Mouse (Mus musculus) lung, postnatal 0 days (tissue): ENCODE results near the gene Pde4d. TPM values are rescaled to one million over a fixed set of nuclear protein-coding genes. Genes with fewer than 3 reads are reported as not detected.

Experiments
- ATAC-seq: fragments of 200-750 bp; cut with Nextera tagmentation; 2 replicates; pipeline ENCODE4 v1.8.0; 2017; ENCODE audit warnings: moderate library complexity
- DNase-seq: peaks from one replicate; pipeline ENCODE4 v3.0.0-alpha.2; 2016; ENCODE audit warnings: low spot score
- H3K27ac ChIP-seq: fragments of 300-500 bp; sonication (generic); 2 replicates; pipeline ENCODE4 v1.5.1; 2014; ENCODE audit warnings: antibody characterized with exemption, mild to moderate bottlenecking, low read length, mixed read lengths
- H3K27me3 ChIP-seq: fragments of 300-500 bp; sonication (generic); replicated peaks from 2 replicates; pipeline ENCODE4 v1.6.1; 2014; ENCODE audit warnings: low read length, mixed read lengths; ENCODE audit not compliant: insufficient read depth
- H3K36me3 ChIP-seq: fragments of 300-500 bp; sonication (generic); 2 replicates; pipeline ENCODE4 v1.6.1; 2014; ENCODE audit warnings: low read length, mixed read lengths; ENCODE audit not compliant: insufficient read depth
- H3K4me1 ChIP-seq: fragments of 300-500 bp; sonication (generic); 2 replicates; pipeline ENCODE4 v1.6.1; 2014; ENCODE audit warnings: antibody characterized with exemption, low read depth, low read length, mixed read lengths; ENCODE audit not compliant: insufficient read depth
- H3K4me2 ChIP-seq: fragments of 300-500 bp; sonication (generic); replicated peaks from 2 replicates; pipeline ENCODE4 v1.6.1; 2014; ENCODE audit warnings: low read depth, mild to moderate bottlenecking, low read length, moderate library complexity, mixed read lengths
- H3K4me3 ChIP-seq: fragments of 300-500 bp; sonication (generic); 2 replicates; pipeline ENCODE4 v1.5.1; 2014; ENCODE audit warnings: low read depth, low read length
- H3K9ac ChIP-seq: fragments of 300-500 bp; sonication (generic); replicated peaks from 2 replicates; pipeline ENCODE4 v1.6.1; 2014; ENCODE audit warnings: low read depth, mild to moderate bottlenecking
- H3K9me3 ChIP-seq: fragments of 300-500 bp; sonication (generic); 2 replicates; pipeline ENCODE4 v1.6.1; 2016; ENCODE audit warnings: low read length, mixed read lengths
- CTCF ChIP-seq: IDR thresholded peaks from 2 replicates; pipeline ENCODE4 v1.5.1; 2016; ENCODE audit warnings: antibody characterized with exemption, mild to moderate bottlenecking
- EP300 ChIP-seq: IDR thresholded peaks from 2 replicates; pipeline ENCODE4 v1.6.1; 2016; ENCODE audit warnings: antibody characterized with exemption, mild to moderate bottlenecking, control low read depth
- WGBS: fragments of 180-500 bp; shearing (Covaris S2); extraction: QIAGEN DNeasy Blood & Tissue Kit; methylation state at CpG from one replicate; pipeline ENCODE4 v1.1.7; 2014; 5-methylcytosine and 5-hydroxymethylcytosine counted together
- polyA plus RNA-seq: library from polyadenylated mRNA; unstranded; fragments of >200 nt; fragmentation: Nextera tagmentation; extraction: Ambion mirVana; gene quantifications from 2 replicates; pipeline ENCODE4 v1.2.1, GENCODE M21; 2015

Gene Pde4d
- 19.7 and 20.3 TPM in 2 replicates for polyA plus RNA-seq

DNA sequence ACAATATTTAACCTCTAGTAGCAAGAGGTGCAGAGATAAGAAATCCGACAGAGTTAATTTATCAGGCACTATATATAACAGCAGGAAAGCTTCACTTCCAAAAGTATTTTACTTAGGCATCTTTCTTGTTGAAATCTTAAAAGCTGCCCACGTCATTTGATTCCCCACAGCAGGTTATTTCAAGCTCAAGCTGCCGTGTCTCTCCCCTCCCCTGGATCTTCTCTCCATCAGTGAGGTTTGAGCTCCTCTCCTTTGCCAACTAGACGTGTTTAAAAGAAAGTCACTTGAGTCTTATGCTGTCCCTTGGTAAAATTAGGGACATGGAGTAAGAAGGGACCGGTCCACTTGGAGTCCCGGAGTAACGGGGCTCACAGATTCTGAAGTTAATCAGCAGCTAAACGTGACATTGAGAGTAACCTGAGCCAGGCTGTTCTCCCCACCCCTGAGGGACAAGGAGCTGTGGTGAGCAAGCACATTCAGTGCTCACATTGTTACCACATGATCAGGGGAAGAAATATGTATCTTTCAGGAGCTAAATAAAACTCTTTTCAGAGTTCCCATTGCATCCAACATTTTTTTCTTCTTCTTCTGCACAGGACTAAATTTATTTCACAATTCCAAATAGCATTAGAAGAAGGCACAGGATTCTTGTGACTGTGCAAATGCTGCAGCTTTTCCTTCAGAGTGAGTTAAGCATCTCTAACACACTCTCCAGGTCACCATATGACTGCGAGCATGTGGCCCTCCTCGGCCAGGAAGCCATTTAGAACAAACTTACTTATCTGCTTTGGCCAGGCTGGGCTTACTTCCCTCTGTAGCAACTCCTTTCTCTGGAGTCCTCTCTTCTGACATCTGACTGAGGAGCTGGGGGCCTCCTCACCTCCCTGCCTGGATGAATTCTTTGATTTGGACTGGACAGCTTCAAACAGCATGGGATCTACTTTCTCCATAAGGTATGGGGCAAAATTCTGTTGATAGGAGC lies at the start of gene Pde4d:
Gene Pde4d, plus strand, starts transcription at position 833 of the 982 bp plus-strand sequence.
- H3K36me3 ChIP-seq, result no peaks in the 10 kb centered on the region
- no peak within 1 kb of the TSS for H3K27ac ChIP-seq
- 14% methylated on average over 10 of the region's 10 CpGs for WGBS
- ATAC-seq (peak; percentile 32; the same call in 1 of the 2 replicates), DNase-seq (peak; percentile 45)
- no peaks in the 10 kb centered on the region for H3K27me3 ChIP-seq
- no peak within 1 kb of the TSS for H3K4me3 ChIP-seq
- peaks cover 3% of the 10 kb centered on the region; the same call in 1 of the 2 replicates for H3K4me1 ChIP-seq
- H3K9me3 ChIP-seq, result no peaks in the 10 kb centered on the region
- H3K4me2 ChIP-seq, result peak within 1 kb of the TSS; percentile 27; the same call in 1 of the 2 replicates
- TF ChIP-seq CTCF, result no peak
- TF ChIP-seq EP300, result no peak
- no peak within 1 kb of the TSS for H3K9ac ChIP-seq

DNA sequence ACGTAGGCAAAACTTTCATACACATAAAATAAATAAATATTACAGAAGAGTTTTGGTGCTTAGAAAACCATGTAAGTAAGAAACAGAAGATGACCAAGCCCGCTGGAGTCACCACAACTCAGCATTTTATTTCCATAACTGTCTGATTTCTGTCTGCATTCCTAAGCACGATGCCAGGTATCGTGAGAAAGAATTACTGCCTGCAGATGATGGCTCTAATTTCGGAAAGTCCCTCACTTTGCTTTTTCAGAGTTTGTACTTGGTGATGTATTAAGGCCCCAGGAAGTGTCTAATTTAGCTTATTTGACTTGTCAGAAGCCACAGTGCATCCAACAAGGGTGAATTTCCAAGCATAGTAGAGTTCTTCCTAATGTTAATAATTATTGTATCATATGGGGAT lies 46.6 kb upstream of the Pde4d start:
- DNase-seq (no peak), ATAC-seq (no peak)
- Histone ChIP-seq H3K27ac (no peak overlapping the region), H3K9me3 (no peaks in the 10 kb centered on the region), H3K4me1 (no peaks in the 10 kb centered on the region), H3K9ac (no peak overlapping the region), H3K4me2 (no peak overlapping the region), H3K27me3 (no peaks in the 10 kb centered on the region), H3K4me3 (no peak overlapping the region), H3K36me3 (no peaks in the 10 kb centered on the region)
- TF ChIP-seq CTCF (no peak), EP300 (no peak)
- 86% methylated on average over 5 of the region's 5 CpGs for WGBS

- no peak overlapping the region for H3K9ac ChIP-seq
- no peak overlapping the region for H3K4me2 ChIP-seq
- no peaks in the 10 kb centered on the region for H3K9me3 ChIP-seq
- TF ChIP-seq CTCF (no peak), EP300 (no peak)
- H3K36me3 ChIP-seq, result no peaks in the 10 kb centered on the region
- H3K27ac ChIP-seq, result no peak overlapping the region
- 85% methylated on average over 4 of the region's 4 CpGs for WGBS
- no peaks in the 10 kb centered on the region for H3K4me1 ChIP-seq
- no peak for DNase-seq
- H3K4me3 ChIP-seq, result no peak overlapping the region
- ATAC-seq, result no peak
- H3K27me3 ChIP-seq, result no peaks in the 10 kb centered on the region
Measured at GRCm38 (mm10) chr13:108404372-108404771, 45.4 kb upstream of the Pde4d start.

GRCm38 (mm10) chr13:108415464-108415863 lies 34.3 kb upstream of the Pde4d start:
- ATAC-seq, result no peak
- Histone ChIP-seq H3K27me3 (no peaks in the 10 kb centered on the region), H3K36me3 (no peaks in the 10 kb centered on the region), H3K9ac (no peak overlapping the region), H3K4me2 (no peak overlapping the region), H3K4me1 (no peaks in the 10 kb centered on the region), H3K4me3 (no peak overlapping the region), H3K27ac (no peak overlapping the region), H3K9me3 (no peaks in the 10 kb centered on the region)
- no peak for DNase-seq
- 86% methylated on average over 2 of the region's 2 CpGs for WGBS
- no peak for TF ChIP-seq CTCF
- no peak for TF ChIP-seq EP300

- Histone ChIP-seq H3K27ac (no peak overlapping the region), H3K9me3 (no peaks in the 10 kb centered on the region), H3K4me3 (no peak overlapping the region), H3K36me3 (no peaks in the 10 kb centered on the region), H3K9ac (no peak overlapping the region), H3K27me3 (no peaks in the 10 kb centered on the region), H3K4me1 (no peaks in the 10 kb centered on the region), H3K4me2 (no peak overlapping the region)
- DNase-seq (no peak), ATAC-seq (no peak)
- WGBS, result 57% methylated on average over 1 of the region's 1 CpGs
- TF ChIP-seq EP300 (no peak), CTCF (no peak)
Measured at GRCm38 (mm10) chr13:108418741-108419507, 30.8 kb upstream of the Pde4d start.

GRCm38 (mm10) chr13:108426322-108426721 lies 23.4 kb upstream of the Pde4d start:
- H3K27ac ChIP-seq, result no peak overlapping the region
- no peak for ATAC-seq
- H3K4me2 ChIP-seq, result no peak overlapping the region
- no peak for TF ChIP-seq EP300
- no peak for TF ChIP-seq CTCF
- H3K4me1 ChIP-seq, result no peaks in the 10 kb centered on the region
- no peak overlapping the region for H3K9ac ChIP-seq
- no peaks in the 10 kb centered on the region for H3K27me3 ChIP-seq
- no peak for DNase-seq
- no peak overlapping the region for H3K4me3 ChIP-seq
- no peaks in the 10 kb centered on the region for H3K36me3 ChIP-seq
- H3K9me3 ChIP-seq, result no peaks in the 10 kb centered on the region
- 69% methylated on average over 5 of the region's 5 CpGs for WGBS
